Comparison of ENCODE assay signal across 8 mouse cellular contexts in genomic region chr12:108274661-108275507, GRCm38 (mm10). TPM values are rescaled to one million over a fixed set of nuclear protein-coding genes. Genes with fewer than 3 reads are reported as not detected.
DNase-seq lines count a peak whose midpoint lies in the region; ATAC-seq and TF ChIP-seq lines count a peak whose summit lies in the region.

Gene Ccdc85c (minus strand): TSS chr12:108275425.

- peak within 1 kb of the TSS; percentile 79 for H3K4me2 ChIP-seq in hindbrain, postnatal 0 days (ENCODE audit: low read depth, low read length)
- peak within 1 kb of the TSS; percentile 96 for H3K4me2 ChIP-seq in limb, embryonic 15.5 days

- peak; percentile 46 to 60 for DNase-seq in B cell, adult 2 months
- peak; percentile 41 for DNase-seq in ES-CJ7 (ENCODE audit: low read depth, low spot score)
- DNase-seq in cerebellum, adult 9-11 months = peak; percentile 80
- peak; percentile 69 for DNase-seq in gastrocnemius, adult 2 months
- peak; percentile 67 for DNase-seq in hindbrain, postnatal 0 days (ENCODE audit: low spot score)
- DNase-seq in natural killer cell, adult 2 months (ENCODE audit: low spot score in 2 of 2) = peak; percentile 23 to 33

- H3K9ac ChIP-seq in hindbrain, postnatal 0 days (replicated peaks; ENCODE audit: low read length) = peak within 1 kb of the TSS; percentile 80
- H3K9ac ChIP-seq in limb, embryonic 15.5 days = peak within 1 kb of the TSS; percentile 59

- H3K36me3 ChIP-seq in hindbrain, postnatal 0 days (ENCODE audit: insufficient read depth, low read length) = no peaks in the 10 kb centered on the region
- no peaks in the 10 kb centered on the region for H3K36me3 ChIP-seq in limb, embryonic 15.5 days

- H3K27me3 ChIP-seq in hindbrain, postnatal 0 days (ENCODE audit: insufficient read depth, low read length) = no peaks in the 10 kb centered on the region
- H3K27me3 ChIP-seq in limb, embryonic 15.5 days = no peaks in the 10 kb centered on the region; the same call in 1 of the 2 replicates

- H3K4me3 ChIP-seq in gastrocnemius, adult 2 months = peak within 1 kb of the TSS; percentile 82
- H3K4me3 ChIP-seq in hindbrain, postnatal 0 days (ENCODE audit: low read length) = peak within 1 kb of the TSS; percentile 76
- H3K4me3 ChIP-seq in limb, embryonic 15.5 days = peak within 1 kb of the TSS; percentile 79

- peaks cover 28% of the 10 kb centered on the region for H3K4me1 ChIP-seq in hindbrain, postnatal 0 days (ENCODE audit: insufficient read depth, low read length)
- H3K4me1 ChIP-seq in limb, embryonic 15.5 days = peaks cover 76% of the 10 kb centered on the region

- intact Hi-C loops in gastrocnemius, adult 2 months (cut with DNase I) = loop anchor here (5.0 kb wide), 1 partner anchor 38 kb away; no protein-coding TSS in a partner anchor

- ATAC-seq in hindbrain, postnatal 0 days = 0 out of 2 replicates have a peak, but pooled peaks have one; percentile 0
- ATAC-seq in limb, embryonic 15.5 days (ENCODE audit: insufficient number of reproducible peaks, low FRiP score, low TSS enrichment, low read depth) = no peak; the same call in 1 of the 2 replicates
- ATAC-seq in activated CD4-positive, CD25-positive, alpha-beta regulatory T cell, adult 4 months = no peak

- peak within 1 kb of the TSS; percentile 93 for H3K27ac ChIP-seq in gastrocnemius, adult 2 months
- H3K27ac ChIP-seq in hindbrain, postnatal 0 days = peak within 1 kb of the TSS; percentile 95
- peak within 1 kb of the TSS; percentile 80 for H3K27ac ChIP-seq in limb, embryonic 15.5 days

- TF ChIP-seq CTCF in gastrocnemius, adult 2 months (IDR thresholded peaks at IDR 0.05) = no peak; the same call in 1 of the 2 replicates
- TF ChIP-seq CTCF in hindbrain, postnatal 0 days (IDR thresholded peaks at IDR 0.05; ENCODE audit: low read depth) = peak; percentile 17; the same call in 1 of the 2 replicates

- under 1% methylated on average over 87 of the region's 120 CpGs for WGBS in hindbrain, postnatal 0 days
- under 1% methylated on average over 81 of the region's 120 CpGs for WGBS in limb, embryonic 15.5 days

- no peaks in the 10 kb centered on the region for H3K9me3 ChIP-seq in hindbrain, postnatal 0 days (ENCODE audit: low read length)
- no peaks in the 10 kb centered on the region for H3K9me3 ChIP-seq in limb, embryonic 15.5 days

RNA-seq across cellular contexts. Expression of gene Ccdc85c, which starts in this region (rescaled TPM):
- total RNA-seq in gastrocnemius, adult 2 months (2021) = 10 to 100 TPM; 30.1 to 33.4 TPM
- total RNA-seq in hindbrain, postnatal 0 days (2014; rRNA removed) = 86.3 and 94.7 TPM in 2 replicates
- 16.9 and 17.0 TPM in 2 replicates for polyA plus RNA-seq in hindbrain, postnatal 0 days (2015; fragmentation: Nextera tagmentation; extraction: Ambion mirVana)
- 4.2 and 4.7 TPM in 2 replicates for polyA plus RNA-seq in limb, embryonic 15.5 days (2015; fragmentation: Nextera tagmentation; extraction: Ambion mirVana)
- under 1 TPM; 0.25 to 0.42 TPM for polyA plus RNA-seq in activated CD4-positive, CD25-positive, alpha-beta regulatory T cell, adult 4 months (2017; shearing (Covaris generic))

Comparison
In these comparisons a context has a peak if more than half of its experiments do, and no peak if none do; other contexts are left out.
1. DNase-seq: peak in every context shown above with its lines; median percentile 80 in cerebellum, adult 9-11 months; 69 in gastrocnemius, adult 2 months; 67 in hindbrain, postnatal 0 days; 53 in B cell, adult 2 months; 41 in ES-CJ7; 28 in natural killer cell, adult 2 months.